Mouse (Mus musculus) intestine, postnatal 0 days (tissue): Measurements from ENCODE around the gene Dnaic2. TPM values are rescaled to one million over a fixed set of nuclear protein-coding genes. Genes with fewer than 3 reads are reported as not detected.

ENCODE experiments used
- ATAC-seq: fragments of 200-750 bp; cut with Nextera tagmentation; 2 replicates; pipeline ENCODE4 v1.8.0; 2017; ENCODE audit warnings: mild to moderate bottlenecking, moderate TSS enrichment, moderate library complexity
- H3K27ac ChIP-seq: fragments of 300-500 bp; sonication (generic); 2 replicates; pipeline ENCODE4 v1.5.1; 2014; ENCODE audit warnings: mild to moderate bottlenecking, low read depth, low read length, moderate library complexity
- H3K27me3 ChIP-seq: fragments of 300-500 bp; sonication (generic); replicated peaks from 2 replicates; pipeline ENCODE4 v1.6.1; 2014; ENCODE audit warnings: low read length, mixed read lengths; ENCODE audit not compliant: control insufficient read depth, insufficient read depth
- H3K36me3 ChIP-seq: fragments of 300-500 bp; sonication (generic); 2 replicates; pipeline ENCODE4 v1.6.1; 2014; ENCODE audit warnings: mild to moderate bottlenecking, moderate library complexity; ENCODE audit not compliant: control insufficient read depth, insufficient read depth
- H3K4me1 ChIP-seq: fragments of 300-500 bp; sonication (generic); replicated peaks from 2 replicates; pipeline ENCODE4 v1.6.1; 2014; ENCODE audit warnings: antibody characterized with exemption, low read length, mixed read lengths; ENCODE audit not compliant: control insufficient read depth, insufficient read depth
- H3K4me2 ChIP-seq: fragments of 300-500 bp; sonication (generic); replicated peaks from 2 replicates; pipeline ENCODE4 v1.6.1; 2014; ENCODE audit warnings: low read depth, mild to moderate bottlenecking, moderate library complexity
- H3K4me3 ChIP-seq: fragments of 300-500 bp; sonication (generic); 2 replicates; pipeline ENCODE4 v1.5.1; 2014; ENCODE audit warnings: low read depth, low read length
- H3K9ac ChIP-seq: fragments of 300-500 bp; sonication (generic); 2 replicates; pipeline ENCODE4 v1.6.1; 2014; ENCODE audit warnings: mild to moderate bottlenecking, low read depth, low read length
- H3K9me3 ChIP-seq: fragments of 300-500 bp; sonication (generic); 2 replicates; pipeline ENCODE4 v1.6.1; 2016; ENCODE audit warnings: mixed run types; ENCODE audit not compliant: control insufficient read depth
- CTCF ChIP-seq: sonication (generic); IDR thresholded peaks from 2 replicates; pipeline ENCODE4 v1.5.1; 2016; ENCODE audit warnings: low read depth, mild to moderate bottlenecking, control low read depth, antibody characterized with exemption, moderate library complexity
- WGBS: fragments of 180-500 bp; shearing (Covaris S2); extraction: QIAGEN DNeasy Blood & Tissue Kit; methylation state at CpG from one replicate; pipeline ENCODE4 v1.1.7; 2014; 5-methylcytosine and 5-hydroxymethylcytosine counted together
- polyA plus RNA-seq: library from polyadenylated mRNA; unstranded; fragments of >200 nt; fragmentation: Nextera tagmentation; extraction: Ambion mirVana; gene quantifications from 2 replicates; pipeline ENCODE4 v1.2.1, GENCODE M21; 2015

Gene Dnaic2
- polyA plus RNA-seq, 1 experiment from 2014 or later: 0.22 TPM

DNA sequence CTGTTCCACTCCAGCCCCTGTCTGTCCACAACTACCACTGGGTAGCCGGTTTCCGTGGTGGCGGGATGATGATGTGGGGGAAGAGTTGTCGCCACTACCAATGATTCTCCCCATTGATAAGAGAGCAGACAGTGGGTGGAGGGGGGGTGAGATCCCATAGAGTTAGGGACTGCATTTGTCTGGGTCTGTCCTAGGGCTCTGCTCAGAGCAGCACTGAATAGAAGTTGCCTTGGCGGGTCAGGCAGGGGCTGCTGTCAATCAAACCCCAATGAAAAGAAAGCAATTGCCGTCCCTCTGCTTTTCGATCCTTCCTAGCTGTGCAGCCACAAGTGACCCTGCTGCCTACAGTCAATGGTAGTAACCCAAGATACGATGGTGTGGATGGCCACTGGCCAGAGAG lies 76.8 kb downstream of the Dnaic2 start:
- ATAC-seq: no peak
- Histone ChIP-seq H3K9ac (no peak overlapping the region), H3K27me3 (no peaks in the 10 kb centered on the region), H3K27ac (no peak overlapping the region), H3K4me1 (no peaks in the 10 kb centered on the region), H3K9me3 (no peaks in the 10 kb centered on the region), H3K4me3 (no peak overlapping the region), H3K4me2 (no peak overlapping the region), H3K36me3 (no peaks in the 10 kb centered on the region)
- 68% methylated on average over 8 of the region's 8 CpGs for WGBS
- no peak for TF ChIP-seq CTCF

DNA sequence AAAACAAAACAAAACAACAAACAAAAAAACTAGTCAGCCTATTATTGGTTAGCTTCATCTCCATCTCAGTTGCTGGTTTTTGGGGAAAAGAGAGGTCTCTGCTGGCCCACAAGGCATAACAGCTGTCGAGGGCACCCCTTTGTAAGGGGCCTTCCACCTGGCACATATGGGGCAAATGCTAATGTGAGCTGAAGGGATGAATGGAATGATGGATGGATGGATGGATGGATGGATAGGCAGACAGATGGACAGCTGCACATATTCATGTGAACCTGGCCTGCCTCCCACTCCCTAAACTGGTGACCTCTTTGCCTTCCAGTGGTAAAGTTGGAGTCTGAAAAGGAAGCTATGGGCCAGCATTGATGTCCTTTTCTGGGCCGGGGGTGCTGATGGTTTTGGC lies 79.8 kb downstream of the Dnaic2 start:
- ATAC-seq: no peak
- Histone ChIP-seq H3K9ac (no peak overlapping the region), H3K4me2 (no peak overlapping the region), H3K27ac (no peak overlapping the region), H3K4me3 (no peak overlapping the region), H3K36me3 (no peaks in the 10 kb centered on the region), H3K4me1 (no peaks in the 10 kb centered on the region), H3K9me3 (no peaks in the 10 kb centered on the region), H3K27me3 (no peaks in the 10 kb centered on the region)
- 76% methylated on average over 2 of the region's 2 CpGs for WGBS
- TF ChIP-seq CTCF: no peak

Other genes starting within 250 kb of the Dnaic2 start
- gene Rpl38, start 58.9 kb upstream of the Dnaic2 start, polyA plus RNA-seq: 922 and 935 TPM in 2 replicates
- 73.4 and 80.0 TPM in 2 replicates for gene Ttyh2, start 52.0 kb upstream of the Dnaic2 start, polyA plus RNA-seq
- 0.21 and 0.67 TPM in 2 replicates for gene Kif19a, start 38.0 kb downstream of the Dnaic2 start, polyA plus RNA-seq
- 0.14 and 0.20 TPM in 2 replicates for gene Btbd17, start 68.5 kb downstream of the Dnaic2 start, polyA plus RNA-seq
- not detected in 2 replicates for gene Gpr142, start 71.5 kb downstream of the Dnaic2 start, polyA plus RNA-seq
- gene Gprc5c, start 123.7 kb downstream of the Dnaic2 start, polyA plus RNA-seq: 2.3 and 2.8 TPM in 2 replicates
- gene Cd300a, start 162.6 kb downstream of the Dnaic2 start, polyA plus RNA-seq: 2.2 and 2.3 TPM in 2 replicates
- gene Cd300lb, start 207.0 kb downstream of the Dnaic2 start, polyA plus RNA-seq: 0.07 and 0.14 TPM in 2 replicates
- gene Cd300c, start 241.7 kb downstream of the Dnaic2 start, polyA plus RNA-seq: not detected in 2 replicates